Mouse (Mus musculus) layer of hippocampus, adult 6 months (tissue): Measurements from ENCODE around the gene Dynlt1b. TPM values are rescaled to one million over a fixed set of nuclear protein-coding genes. Genes with fewer than 3 reads are reported as not detected.

ENCODE experiments used
- long read RNA-seq, 2 experiments: library from polyadenylated mRNA; unstranded; transcript quantifications; one replicate each; pipeline ENCODE4 v2.0.0; 2019 to 2020
- polyA plus RNA-seq: library from polyadenylated mRNA; unstranded; fragments of <200 nt; fragmentation: Nextera tagmentation; gene quantifications from 2 replicates; pipeline ENCODE4 v1.2.3, GENCODE M21; 2021

Gene Dynlt1b
- 33.7 and 49.7 TPM in 2 replicates for polyA plus RNA-seq
- long read RNA-seq, experiment 1, transcript Dynlt1b-201 (5 exons, 771 nt): major isoform, 21 of 22 reads
- long read RNA-seq, experiment 1, partial matches to known transcripts: 1 of 22 reads
- long read RNA-seq, experiment 1, other reads (novel, unspliced or antisense): 0 of 22 reads
- long read RNA-seq, experiment 2, partial matches to known transcripts: 5 of 7 reads
- long read RNA-seq, experiment 2, other reads (novel, unspliced or antisense): 1 of 7 reads

DNA sequence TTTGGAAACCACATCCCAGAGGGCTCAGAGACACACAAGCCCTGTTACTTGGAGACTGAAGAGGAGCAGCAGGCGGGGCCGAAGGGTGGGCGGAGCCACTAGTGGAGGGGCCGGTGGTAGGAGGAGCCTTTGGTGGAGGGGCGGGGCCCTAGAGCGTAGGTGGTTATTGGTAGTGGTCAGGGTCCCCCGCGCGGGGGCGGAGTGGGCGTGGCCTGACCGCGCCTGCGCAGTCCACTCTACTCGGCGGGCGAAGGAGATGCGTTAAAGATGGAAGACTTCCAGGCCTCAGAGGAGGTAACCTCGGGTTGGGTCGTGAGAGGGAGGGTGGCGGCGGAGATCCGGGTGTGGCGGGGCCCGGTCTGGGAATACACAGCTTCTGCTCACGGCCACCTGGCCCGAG is at the start of gene Dynlt1b:
Gene Dynlt1b, plus strand, starts transcription at position 168 of the 400 bp plus-strand sequence.

Other genes starting within 250 kb of the Dynlt1b start
- gene Tmem181a, start 173.3 kb upstream of the Dynlt1b start, polyA plus RNA-seq: 32.4 and 33.2 TPM in 2 replicates
- gene Dynlt1a, start 112.6 kb upstream of the Dynlt1b start, polyA plus RNA-seq: 7.2 and 10.8 TPM in 2 replicates
- gene Dynlt1c, start 171.6 kb downstream of the Dynlt1b start, polyA plus RNA-seq: 0.65 and 1.2 TPM in 2 replicates
- 17.9 and 23.5 TPM in 2 replicates for gene Dynlt1f, start 225.8 kb downstream of the Dynlt1b start, polyA plus RNA-seq
- gene Sytl3, start 229.0 kb downstream of the Dynlt1b start, polyA plus RNA-seq: 0.48 TPM in 1 of 2 replicates, not detected in the other